Mouse (Mus musculus): ENCODE measurements around the gene Olfr432. TPM values are rescaled to one million over a fixed set of nuclear protein-coding genes. Genes with fewer than 3 reads are reported as not detected.

Olfr432 gene
- total RNA-seq, 2 experiments from 2014 or later, result not detected

Other genes starting within 250 kb of the Olfr432 start
- 1 to 10 TPM; 3.1 to 3.7 TPM for gene Ifi211, start 136.2 kb upstream of the Olfr432 start, total RNA-seq (2021)
- gene Mndal, start 106.7 kb upstream of the Olfr432 start, total RNA-seq (2021), result 10 to 100 TPM; 14.2 to 14.6 TPM
- gene Ifi203, start 106.5 kb upstream of the Olfr432 start, total RNA-seq (2021), result 10 to 100 TPM; 12.8 to 13.3 TPM
- not detected for gene Ifi202b, start 66.5 kb upstream of the Olfr432 start, total RNA-seq (2021)
- gene Ifi205, start 17.4 kb upstream of the Olfr432 start, total RNA-seq (2021), result 10 to 100 TPM; 24.8 to 29.1 TPM
- gene Olfr433, start 8.5 kb upstream of the Olfr432 start, total RNA-seq (2021), result not detected
- gene Olfr430, start 17.4 kb downstream of the Olfr432 start, total RNA-seq (2021), result not detected
- not detected for gene Olfr429, start 35.1 kb downstream of the Olfr432 start, total RNA-seq (2021)
- gene Olfr427, start 47.7 kb downstream of the Olfr432 start, total RNA-seq (2021), result not detected
- gene Olfr231, start 72.0 kb downstream of the Olfr432 start, total RNA-seq (2021), result not detected
- not detected for gene Olfr424, start 82.3 kb downstream of the Olfr432 start, total RNA-seq (2021)
- not detected for gene Olfr420, start 106.4 kb downstream of the Olfr432 start, total RNA-seq (2021)
- gene Spta1, start 123.6 kb downstream of the Olfr432 start, total RNA-seq (2021), result 1 to 10 TPM; 6.9 to 8.2 TPM
- gene Olfr419, start 202.9 kb downstream of the Olfr432 start, total RNA-seq (2021), result not detected

Data from heart, adult 18-20 months (tissue).